16 mouse cellular contexts compared by ENCODE assay signal in genomic region chr1:89598906-89599305, GRCm38 (mm10).
"Had no signal": no experiment of that assay in that cellular context is flagged by ENCODE, and none has a peak within 500 bp of the region (broad histone marks: within the 10 kb centered on the region; RNA-seq: fewer than 3 reads in every experiment).

No protein-coding gene starts in this region.

- H3K4me3 ChIP-seq: left cerebral cortex, adult 2 months; limb, embryonic 10.5 days; liver, embryonic 12.5 days; midbrain, embryonic 10.5 days; myocyte; neural tube, embryonic 12.5 days; stomach, embryonic 15.5 days had no signal

- H3K27ac ChIP-seq: left cerebral cortex, adult 2 months; limb, embryonic 10.5 days; liver, embryonic 12.5 days; neural tube, embryonic 12.5 days; stomach, embryonic 15.5 days had no signal

- ATAC-seq: liver, embryonic 12.5 days had no signal

- H3K4me1 ChIP-seq: liver, embryonic 12.5 days; stomach, embryonic 15.5 days had no signal

- DNase-seq: kidney, postnatal 10 days; kidney, postnatal 4 days; lung, embryonic 14.5 days; lung, postnatal 10 days; lung, postnatal 4 days; midbrain, embryonic 14.5 days; right cerebral cortex, postnatal 14 days; thymus, adult 2 months; thymus, postnatal 25 days had no signal

- H3K9me3 ChIP-seq: limb, embryonic 10.5 days; liver, embryonic 12.5 days; midbrain, embryonic 10.5 days; neural tube, embryonic 12.5 days; stomach, embryonic 15.5 days had no signal

- H3K4me2 ChIP-seq: liver, embryonic 12.5 days; lung, embryonic 14.5 days; neural tube, embryonic 12.5 days; stomach, embryonic 15.5 days had no signal

- H3K36me3 ChIP-seq: limb, embryonic 10.5 days; liver, embryonic 12.5 days; neural tube, embryonic 12.5 days; stomach, embryonic 15.5 days had no signal

- H3K27me3 ChIP-seq: liver, embryonic 12.5 days; neural tube, embryonic 12.5 days; stomach, embryonic 15.5 days had no signal

- H3K9ac ChIP-seq: liver, embryonic 12.5 days; lung, embryonic 14.5 days; neural tube, embryonic 12.5 days; stomach, embryonic 15.5 days had no signal
